16 mouse cellular contexts compared by ENCODE assay signal in genomic region chr11:60102664-60103063, GRCm38 (mm10). TPM values are rescaled to one million over a fixed set of nuclear protein-coding genes. Genes with fewer than 3 reads are reported as not detected.
A peak's percentile ranks its signal among the peaks of the same experiment; 100 is the strongest.
DNase-seq lines count a peak whose midpoint lies in the region; ATAC-seq lines count a peak whose summit lies in the region.
"Had no signal": no experiment of that assay in that cellular context is flagged by ENCODE, and none has a peak within 500 bp of the region (broad histone marks: within the 10 kb centered on the region; RNA-seq: fewer than 3 reads in every experiment).

No protein-coding gene starts in this region.

- no peak overlapping the region for H3K4me2 ChIP-seq in stomach, embryonic 14.5 days (replicated peaks; ENCODE audit: low read depth, low read length)
- H3K4me2 ChIP-seq: hindbrain, embryonic 13.5 days; limb, embryonic 15.5 days; midbrain, embryonic 15.5 days; neural tube, embryonic 15.5 days had no signal

- H3K9ac ChIP-seq in stomach, embryonic 14.5 days (replicated peaks; ENCODE audit: low read depth, low read length), result no peak overlapping the region
- H3K9ac ChIP-seq: hindbrain, embryonic 13.5 days; limb, embryonic 15.5 days; midbrain, embryonic 15.5 days; neural tube, embryonic 15.5 days had no signal

- H3K27me3 ChIP-seq in megakaryocyte, embryonic 14.5 days (replicated peaks), result no peaks in the 10 kb centered on the region
- no peaks in the 10 kb centered on the region for H3K27me3 ChIP-seq in stomach, embryonic 14.5 days (ENCODE audit: control insufficient read depth, insufficient read depth, low read length)
- H3K27me3 ChIP-seq: hindbrain, embryonic 13.5 days; limb, embryonic 15.5 days; midbrain, embryonic 15.5 days; neural tube, embryonic 15.5 days had no signal

- no peaks in the 10 kb centered on the region for H3K36me3 ChIP-seq in megakaryocyte, embryonic 14.5 days (replicated peaks; ENCODE audit: low read length)
- H3K36me3 ChIP-seq in stomach, embryonic 14.5 days (ENCODE audit: control insufficient read depth, insufficient read depth, low read length), result no peaks in the 10 kb centered on the region
- H3K36me3 ChIP-seq: hindbrain, embryonic 13.5 days; limb, embryonic 15.5 days; midbrain, embryonic 15.5 days; neural tube, embryonic 15.5 days had no signal

- H3K4me1 ChIP-seq in megakaryocyte, embryonic 14.5 days, result peaks cover 68% of the 10 kb centered on the region
- H3K4me1 ChIP-seq in stomach, embryonic 14.5 days (ENCODE audit: control insufficient read depth, insufficient read depth, low read length), result peaks cover 19% of the 10 kb centered on the region

- WGBS in stomach, embryonic 14.5 days, result 52% methylated on average over 6 of the region's 6 CpGs

- peak; percentile 88 for DNase-seq in heart, adult 11 months
- no peak for DNase-seq in heart, adult 8-10 months (ENCODE audit: low spot score)
- DNase-seq in kidney, postnatal 4 days, result peak; percentile 61 to 66
- DNase-seq in embryo, embryonic 11 days, result no peak
- no peak for DNase-seq in testis, postnatal 10 days (ENCODE audit: low spot score)
- DNase-seq: adrenal gland, postnatal 36 days; cerebellum, adult 8-10 months; layer of hippocampus, adult 9-11 months; thymus, postnatal 36 days had no signal

- H3K9me3 ChIP-seq in megakaryocyte, embryonic 14.5 days, result no peaks in the 10 kb centered on the region
- no peaks in the 10 kb centered on the region for H3K9me3 ChIP-seq in stomach, embryonic 14.5 days (ENCODE audit: control insufficient read depth, low read depth, low read length)
- H3K9me3 ChIP-seq: hindbrain, embryonic 13.5 days; limb, embryonic 15.5 days; midbrain, embryonic 15.5 days; neural tube, embryonic 15.5 days had no signal

- peak overlapping the region; percentile 23 for H3K4me3 ChIP-seq in megakaryocyte, embryonic 14.5 days (replicated peaks)
- no peak overlapping the region for H3K4me3 ChIP-seq in stomach, embryonic 14.5 days (ENCODE audit: low read depth, low read length)
- H3K4me3 ChIP-seq: hindbrain, embryonic 13.5 days; limb, embryonic 15.5 days; midbrain, embryonic 15.5 days; neural tube, embryonic 15.5 days had no signal

- no peak for ATAC-seq in megakaryocyte, adult 5-6 weeks (ENCODE audit: poor library complexity, severe bottlenecking)
- ATAC-seq in stomach, embryonic 14.5 days (ENCODE audit: insufficient number of reproducible peaks, insufficient read depth, low FRiP score, low read depth), result no peak
- ATAC-seq: midbrain, embryonic 15.5 days had no signal

- peak overlapping the region; percentile 21; the same call in 1 of the 2 replicates for H3K27ac ChIP-seq in stomach, embryonic 14.5 days (ENCODE audit: low read length)
- H3K27ac ChIP-seq: hindbrain, embryonic 13.5 days; limb, embryonic 15.5 days; midbrain, embryonic 15.5 days; neural tube, embryonic 15.5 days had no signal

RNA-seq across cellular contexts. Expression of gene Rai1, which starts 2.1 kb away (rescaled TPM):
- total RNA-seq in heart, adult 8-10 months (2022), result 10 to 100 TPM; 20.4 to 25.3 (median 22.5) TPM
- 46.9 and 62.9 TPM in 2 replicates for polyA plus RNA-seq in megakaryocyte, embryonic 14.5 days (2012; ENCODE audit: insufficient read depth, low replicate concordance)
- 13.9 and 14.2 TPM in 2 replicates for total RNA-seq in megakaryocyte, adult 5-6 weeks (2015)
- 7.8 TPM in 2 replicates for total RNA-seq in megakaryocyte, adult 5-6 weeks (2017)
- polyA plus RNA-seq in stomach, embryonic 14.5 days (2014; fragmentation: Nextera tagmentation; extraction: Ambion mirVana), result 29.1 and 30.6 TPM in 2 replicates

RNA-seq across cellular contexts. Expression of gene Pemt, which starts 56.4 kb away (rescaled TPM):
- 1 to 10 TPM; 1.6 to 2.6 (median 2.1) TPM for total RNA-seq in heart, adult 8-10 months (2022)
- 28.0 and 36.3 TPM in 2 replicates for polyA plus RNA-seq in megakaryocyte, embryonic 14.5 days (2012; ENCODE audit: insufficient read depth, low replicate concordance)
- 0.98 and 3.2 TPM in 2 replicates for total RNA-seq in megakaryocyte, adult 5-6 weeks (2015)
- 0.92 and 2.2 TPM in 2 replicates for total RNA-seq in megakaryocyte, adult 5-6 weeks (2017)
- polyA plus RNA-seq in stomach, embryonic 14.5 days (2014; fragmentation: Nextera tagmentation; extraction: Ambion mirVana), result 6.7 and 8.3 TPM in 2 replicates

Comparison
In these comparisons a context has a peak if more than half of its experiments do, and no peak if none do; other contexts are left out.
1. DNase-seq: peak in heart, adult 11 months (single experiment) and kidney, postnatal 4 days (2 of 2); none in heart, adult 8-10 months (single experiment), embryo, embryonic 11 days (single experiment) and testis, postnatal 10 days (single experiment).